Mouse (Mus musculus) brain, embryonic 14.5 days (tissue): ENCODE data around the gene Gm10570.

Source experiments
- CTCF ChIP-seq: fragments of 200-500 bp; IDR thresholded peaks from 2 replicates; pipeline ENCODE4 v1.5.1; 2012; ENCODE audit warnings: inconsistent platforms, mild to moderate bottlenecking, moderate library complexity, borderline replicate concordance; ENCODE audit not compliant: insufficient read depth, insufficient read length; ENCODE audit errors: extremely low read depth
- POLR2A ChIP-seq: fragments of 200-500 bp; IDR thresholded peaks from 2 replicates; pipeline ENCODE4 v1.6.1; 2012; ENCODE audit warnings: mild to moderate bottlenecking, inconsistent platforms, borderline replicate concordance; ENCODE audit not compliant: poor library complexity, insufficient read depth, insufficient read length, severe bottlenecking; ENCODE audit errors: extremely low read depth

GRCm38 (mm10) chr4:130357946-130358345 is 49.5 kb upstream of the Gm10570 start:
- TF ChIP-seq POLR2A (no peak), CTCF (no peak)
